Mouse (Mus musculus): Measurements from ENCODE around the gene Ick.
"Not testable (repeated sequence)": the region's sequence is repeated elsewhere in the genome, so short reads cannot be mapped to it uniquely, and the experiment has no call there.

Gene Ick

DNA sequence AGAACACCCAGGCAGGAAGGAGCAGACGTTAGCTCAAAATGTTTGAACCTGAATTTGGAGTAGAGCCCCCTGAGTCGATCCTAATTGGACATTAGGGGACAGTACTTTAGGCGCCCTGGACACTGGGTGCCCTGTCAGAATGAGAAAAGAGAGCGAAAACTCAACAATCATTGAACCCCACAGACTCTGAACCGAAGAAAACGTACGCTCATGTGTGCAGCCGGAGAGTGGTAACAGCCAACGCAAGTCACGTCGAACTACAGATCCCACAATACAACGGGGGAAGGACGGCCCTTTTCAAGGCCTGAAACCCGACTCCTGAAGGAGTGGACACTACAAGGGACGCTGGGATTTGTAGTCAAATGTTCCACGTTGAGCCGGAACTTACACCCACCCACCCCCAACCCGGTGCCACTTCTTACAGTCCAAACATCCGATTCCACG, at the start of gene Ick, which contains the start of gene Fbxo9:
Gene Ick, plus strand, starts transcription at position 397 of the 444 bp plus-strand sequence.
Gene Fbxo9, minus strand, starts transcription at position 270 of the 444 bp plus-strand sequence.
- peak; percentile 85 to 94 for DNase-seq (ENCODE audit: low spot score in 2 of 2)

DNA sequence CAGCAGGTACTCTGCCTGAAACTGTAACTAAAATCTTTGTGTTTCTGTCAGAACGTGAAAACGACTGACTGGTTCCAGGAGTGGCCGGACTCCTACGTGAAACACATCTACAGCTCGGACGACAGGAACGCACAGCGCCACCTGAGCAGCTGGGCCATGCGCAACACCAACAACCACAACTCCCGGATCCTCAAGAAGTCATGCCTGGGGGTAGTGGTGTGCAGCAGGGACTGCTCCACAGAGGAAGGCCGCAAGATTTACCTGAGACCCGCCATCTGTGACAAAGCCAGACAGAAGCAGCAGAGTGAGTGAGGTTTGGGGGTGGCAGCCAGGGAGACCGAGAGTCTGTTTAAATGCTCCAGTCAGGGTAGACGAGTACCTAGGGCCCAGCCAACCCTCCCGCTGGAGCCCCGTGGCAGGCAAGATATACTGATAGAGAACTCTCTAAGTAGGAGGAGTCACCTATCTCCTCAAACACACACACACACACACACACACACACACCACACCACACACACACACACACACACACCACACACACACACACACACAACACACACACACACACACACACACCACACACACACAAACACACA, 49.4 kb upstream of the Ick start:
- DNase-seq (ENCODE audit: low spot score in 2 of 2): no peak

GRCm38 (mm10) chr9:78062392-78062791, 46.6 kb upstream of the Ick start:
- DNase-seq (ENCODE audit: low spot score in 2 of 2): no peak

DNA sequence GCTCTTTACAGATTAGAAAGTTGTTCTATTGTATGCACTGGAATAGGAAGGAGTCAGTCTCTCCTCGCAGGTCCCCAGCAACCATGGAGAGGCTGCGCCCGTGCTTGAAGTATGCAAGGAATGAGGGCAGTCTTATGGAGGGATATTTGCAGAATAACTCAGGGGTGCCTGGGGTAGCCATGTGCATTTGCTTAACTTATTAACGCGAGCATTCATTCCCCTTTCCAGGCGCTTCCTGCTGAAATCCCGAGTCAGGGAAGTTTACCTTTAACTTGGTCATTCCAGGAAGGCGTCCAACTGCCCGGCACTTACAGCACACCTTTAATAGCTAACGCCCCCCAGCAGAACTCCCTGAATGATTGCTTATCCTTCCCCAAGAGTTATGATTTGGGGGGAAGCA, 44.9 kb upstream of the Ick start:
- DNase-seq (ENCODE audit: low spot score in 2 of 2): no peak

DNA sequence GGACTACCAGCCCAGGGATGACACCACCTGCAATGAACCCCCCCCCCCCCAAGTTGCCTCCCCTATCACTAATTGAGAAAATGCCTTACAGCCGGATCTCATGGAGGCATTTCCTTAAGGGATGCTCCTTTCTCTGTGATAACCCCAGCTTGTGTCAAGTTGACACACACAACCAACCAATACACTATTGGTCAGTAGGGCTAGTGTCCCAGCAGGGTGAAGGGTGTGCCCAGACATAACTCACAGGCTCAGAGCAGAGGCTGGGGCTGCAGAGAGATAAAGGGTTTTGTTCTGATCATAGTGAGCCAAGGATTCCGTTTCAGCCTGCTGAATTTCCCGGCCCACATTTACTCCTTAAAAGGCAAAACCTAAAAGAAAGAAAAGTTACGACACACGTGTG, 38.5 kb upstream of the Ick start:
- DNase-seq (ENCODE audit: low spot score in 2 of 2): no peak

GRCm38 (mm10) chr9:78071626-78072025, 37.4 kb upstream of the Ick start:
- no peak for DNase-seq (ENCODE audit: low spot score in 2 of 2)

DNA sequence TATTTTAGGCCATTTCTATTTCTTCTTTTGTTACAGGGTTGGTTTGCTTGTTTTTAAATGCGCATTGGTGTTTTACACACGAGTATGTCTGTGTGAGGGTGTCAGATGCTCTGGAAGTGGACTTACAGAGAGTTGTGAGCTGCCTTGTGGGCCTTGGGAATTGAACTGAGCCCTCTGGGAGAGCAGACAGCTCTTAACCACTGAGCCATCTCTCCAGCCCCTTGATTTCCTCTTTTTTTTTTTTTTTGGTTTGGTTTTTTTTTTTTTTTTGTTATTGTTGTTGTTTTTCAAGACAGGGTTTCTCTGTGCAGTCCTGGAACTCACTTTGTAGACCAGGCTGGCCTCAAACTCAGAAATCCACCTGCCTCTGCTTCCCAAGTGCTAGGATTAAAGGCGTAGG, 35.7 kb upstream of the Ick start:
- not testable (repeated sequence) for DNase-seq (ENCODE audit: low spot score in 2 of 2)

- no peak for DNase-seq (ENCODE audit: low spot score in 2 of 2)
These were observed 35.2 kb upstream of the Ick start for GRCm38 (mm10) chr9:78073713-78074340.

- DNase-seq (ENCODE audit: low spot score in 2 of 2): no peak
These were observed 33.7 kb upstream of the Ick start for GRCm38 (mm10) chr9:78075256-78075655.

GRCm38 (mm10) chr9:78078240-78078639, 30.8 kb upstream of the Ick start:
- DNase-seq (ENCODE audit: low spot score in 2 of 2): peak in 1 of 2 experiments; percentile 17

- DNase-seq (ENCODE audit: low spot score in 2 of 2): no peak
These were observed 27.2 kb upstream of the Ick start for GRCm38 (mm10) chr9:78081835-78082234.

DNA sequence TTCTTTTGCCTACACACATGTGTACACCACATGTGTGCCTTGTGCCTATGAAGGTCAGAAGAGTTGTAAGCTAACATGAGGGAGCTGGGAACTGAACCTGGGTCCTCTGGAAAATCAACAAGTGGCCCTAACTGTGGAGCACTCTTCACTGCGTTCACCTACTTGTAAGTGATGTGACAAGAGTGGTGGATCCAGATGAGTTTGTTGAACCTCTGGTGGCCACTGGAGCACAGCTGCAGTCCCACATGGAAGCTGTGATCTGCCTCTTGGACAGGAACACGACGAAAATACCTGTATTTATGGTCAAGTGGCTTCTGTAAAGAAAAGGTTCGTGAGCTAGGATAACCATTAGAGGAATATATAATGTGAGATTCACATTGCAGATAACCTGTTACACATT, 24.7 kb upstream of the Ick start:
- no peak for DNase-seq (ENCODE audit: low spot score in 2 of 2)

DNA sequence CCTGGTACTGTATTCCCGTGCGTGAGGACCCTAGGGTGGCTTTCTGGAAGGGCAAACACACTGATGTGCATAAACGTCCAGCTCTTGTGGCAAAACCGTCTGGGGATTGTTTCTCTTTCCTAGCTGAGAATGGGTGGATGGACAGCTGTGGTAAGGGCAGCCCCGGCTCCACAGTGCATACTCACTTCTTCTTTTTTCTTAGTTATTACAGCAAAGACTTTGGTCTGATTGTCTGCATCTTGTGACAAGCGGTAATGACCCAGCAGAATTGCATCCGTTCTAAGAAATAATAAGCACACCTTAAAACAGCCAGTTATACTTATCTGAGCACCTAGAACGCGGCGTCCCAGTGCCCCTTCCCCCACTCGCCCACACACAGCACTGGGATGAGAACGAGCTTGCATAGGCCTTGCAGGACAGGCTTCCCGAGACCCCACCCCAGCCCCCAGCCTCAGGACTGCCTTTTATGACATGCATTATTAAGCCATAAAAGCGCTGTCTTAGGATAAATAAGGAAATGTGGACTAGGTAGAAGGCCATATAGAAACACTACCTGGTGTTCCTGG, 23.2 kb upstream of the Ick start:
- no peak for DNase-seq (ENCODE audit: low spot score in 2 of 2)

DNA sequence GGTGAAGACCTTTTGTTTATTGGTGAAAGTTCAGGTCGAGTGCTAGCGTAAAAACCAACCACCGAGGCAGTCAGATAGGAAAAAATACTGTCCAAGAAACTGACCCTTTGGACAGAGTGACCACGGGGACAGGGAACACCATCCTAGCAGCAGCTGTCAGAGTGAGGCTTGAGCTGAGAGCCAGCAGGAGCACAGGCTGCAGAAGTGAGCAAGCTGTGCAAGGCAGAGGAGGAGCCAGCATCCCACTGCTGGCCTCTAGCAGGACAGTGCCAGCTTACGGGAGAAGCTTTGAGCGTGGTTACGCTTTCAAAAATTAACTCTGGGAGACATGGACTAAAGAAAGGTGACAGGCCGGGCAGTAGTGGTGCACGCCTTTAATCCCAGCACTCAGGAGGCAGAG, 21.2 kb upstream of the Ick start:
- DNase-seq (ENCODE audit: low spot score in 2 of 2): no peak

- DNase-seq (ENCODE audit: low spot score in 2 of 2): no peak
These were observed 20.5 kb upstream of the Ick start for GRCm38 (mm10) chr9:78088521-78088920.

- DNase-seq (ENCODE audit: low spot score in 2 of 2): no peak
These were observed 20.0 kb upstream of the Ick start for GRCm38 (mm10) chr9:78088971-78089370.

GRCm38 (mm10) chr9:78089906-78090305, 19.1 kb upstream of the Ick start:
- DNase-seq (ENCODE audit: low spot score in 2 of 2): no peak

GRCm38 (mm10) chr9:78090596-78090995, 18.4 kb upstream of the Ick start:
- DNase-seq (ENCODE audit: low spot score in 2 of 2): no peak

DNA sequence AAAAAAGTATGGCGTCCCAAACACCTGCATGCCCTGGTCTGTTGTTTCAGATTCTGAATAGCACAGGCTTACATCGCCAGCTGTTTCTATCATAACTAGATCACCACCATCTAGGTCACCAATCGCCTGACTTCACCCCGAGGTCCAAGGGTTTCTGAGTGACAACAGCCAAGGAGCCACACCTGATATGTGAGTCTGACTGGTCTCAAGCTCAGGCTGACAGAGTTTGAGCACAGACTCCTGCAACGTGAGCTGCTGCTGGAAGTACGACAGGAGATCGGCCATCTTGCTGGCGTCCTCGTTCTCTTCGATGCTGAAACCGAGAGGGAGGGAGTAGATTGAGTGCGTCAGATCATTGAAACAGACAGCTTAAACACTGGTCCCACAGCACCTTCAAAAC, 13.3 kb upstream of the Ick start:
- no peak for DNase-seq (ENCODE audit: low spot score in 2 of 2)

- DNase-seq (ENCODE audit: low spot score in 2 of 2): no peak
These were observed 12.6 kb upstream of the Ick start for GRCm38 (mm10) chr9:78096376-78096775.

GRCm38 (mm10) chr9:78100956-78101355, 8.0 kb upstream of the Ick start:
- no peak for DNase-seq (ENCODE audit: low spot score in 2 of 2)

DNA sequence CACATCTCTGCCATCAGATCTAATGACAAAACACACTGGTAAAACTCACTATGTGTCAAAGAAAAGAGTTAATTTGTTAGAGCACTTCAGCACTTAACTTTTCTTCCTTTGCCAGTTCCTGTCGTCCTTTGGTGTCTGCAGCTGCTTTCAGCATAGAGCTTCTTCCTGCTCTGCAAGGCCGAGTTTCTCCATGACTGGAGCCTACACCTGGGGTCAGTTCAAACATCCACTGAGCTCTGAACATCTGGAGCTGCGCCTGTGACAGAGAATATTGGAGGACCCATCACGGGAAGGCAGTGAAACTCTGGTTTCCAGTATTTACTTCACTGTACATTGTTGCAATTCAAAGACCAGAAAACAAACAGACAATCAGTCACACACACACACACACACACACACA, 7.6 kb upstream of the Ick start:
- no peak for DNase-seq (ENCODE audit: low spot score in 2 of 2)

GRCm38 (mm10) chr9:78103965-78104560, 4.9 kb upstream of the Ick start:
- DNase-seq (ENCODE audit: low spot score in 2 of 2): no peak
